Mouse (Mus musculus): ENCODE measurements around the gene C130074G19Rik. TPM values are rescaled to one million over a fixed set of nuclear protein-coding genes. Genes with fewer than 3 reads are reported as not detected.
A peak's percentile ranks its signal among the peaks of the same experiment; 100 is the strongest.

The C130074G19Rik gene
- polyA plus RNA-seq, 1 experiment: 6.0 TPM

DNA sequence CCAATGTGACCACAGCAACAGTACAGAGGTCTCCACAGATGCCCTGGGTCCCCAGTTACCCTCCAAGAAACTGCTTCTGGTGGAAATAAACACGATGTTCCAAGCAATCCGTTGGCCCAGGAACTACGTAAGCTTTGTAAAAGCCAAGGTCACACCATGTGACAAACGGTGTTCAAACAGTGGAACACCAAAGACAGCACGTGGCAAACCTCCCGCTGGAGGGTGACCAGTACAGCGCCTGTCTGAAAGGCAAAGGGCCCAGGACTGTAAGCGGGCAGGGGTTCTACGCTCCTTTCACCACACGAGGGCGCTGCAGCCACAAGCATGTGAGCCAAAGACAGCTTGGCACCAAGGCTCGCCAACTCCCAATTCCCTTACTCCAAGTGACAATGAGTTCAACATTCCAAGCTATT lies 58.6 kb downstream of the C130074G19Rik start:
- H3K4me1 ChIP-seq (ENCODE audit: control insufficient read depth, insufficient read depth, low read length): peaks cover 26% of the 10 kb centered on the region
- TF ChIP-seq CTCF (IDR thresholded peaks at IDR 0.05; ENCODE audit: control insufficient read depth, insufficient read depth, insufficient replicate concordance, low read depth, low read length): peak; percentile 99
- no peak for TF ChIP-seq POLR2A (IDR thresholded peaks at IDR 0.05; ENCODE audit: control insufficient read depth, low read depth, low read length)
- H3K4me3 ChIP-seq (ENCODE audit: control insufficient read depth, low read depth, low read length): no peak overlapping the region
- H3K36me3 ChIP-seq (ENCODE audit: control insufficient read depth, insufficient read depth, low read length): no peaks in the 10 kb centered on the region
- peak overlapping the region; percentile 19 for H3K27ac ChIP-seq (ENCODE audit: control insufficient read depth, insufficient read depth, low read depth, low read length)
- H3K27me3 ChIP-seq (ENCODE audit: control insufficient read depth, insufficient read depth, low read length): no peaks in the 10 kb centered on the region

DNA sequence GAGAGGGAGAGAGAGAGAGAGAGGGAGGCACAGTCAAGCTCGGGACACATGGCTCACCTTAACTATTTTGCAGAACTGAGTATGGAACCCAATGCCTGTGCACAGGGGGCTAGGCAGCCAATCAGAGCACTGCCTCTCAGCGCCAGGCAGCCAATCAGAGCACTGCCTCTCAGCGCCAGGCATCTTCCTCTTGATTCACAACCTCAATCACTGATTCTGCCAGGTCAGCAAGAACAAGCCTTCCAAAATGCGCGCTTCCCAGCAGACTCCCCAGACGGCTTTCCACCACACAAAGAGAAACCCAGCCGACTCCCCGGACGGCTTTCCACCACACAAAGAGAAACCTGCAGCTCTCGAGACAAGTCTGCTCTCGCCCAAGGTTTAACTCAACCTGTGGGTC lies 60.3 kb downstream of the C130074G19Rik start:
- H3K4me1 ChIP-seq (ENCODE audit: control insufficient read depth, insufficient read depth, low read length): peaks cover 26% of the 10 kb centered on the region
- no peaks in the 10 kb centered on the region for H3K27me3 ChIP-seq (ENCODE audit: control insufficient read depth, insufficient read depth, low read length)
- H3K27ac ChIP-seq (ENCODE audit: control insufficient read depth, insufficient read depth, low read depth, low read length): no peak overlapping the region
- TF ChIP-seq CTCF (IDR thresholded peaks at IDR 0.05; ENCODE audit: control insufficient read depth, insufficient read depth, insufficient replicate concordance, low read depth, low read length): no peak
- no peak for TF ChIP-seq POLR2A (IDR thresholded peaks at IDR 0.05; ENCODE audit: control insufficient read depth, low read depth, low read length)
- no peaks in the 10 kb centered on the region for H3K36me3 ChIP-seq (ENCODE audit: control insufficient read depth, insufficient read depth, low read length)
- no peak overlapping the region; the same call in 1 of the 2 replicates for H3K4me3 ChIP-seq (ENCODE audit: control insufficient read depth, low read depth, low read length)

Other genes with a start within 250 kb of the C130074G19Rik start
- 0.28 and 0.51 TPM in 2 replicates for gene Hlx, start 150.6 kb downstream of the C130074G19Rik start, polyA plus RNA-seq (2012; rRNA removed)
- 0.24 TPM in 1 of 2 replicates, not detected in the other for gene Marc1, start 71.9 kb downstream of the C130074G19Rik start, polyA plus RNA-seq (2012; rRNA removed)
- 34.3 and 36.5 TPM in 2 replicates for gene Marc2, start 36.8 kb downstream of the C130074G19Rik start, polyA plus RNA-seq (2012; rRNA removed)
- 1.3 and 1.5 TPM in 2 replicates for gene Mark1, start 116.4 kb upstream of the C130074G19Rik start, polyA plus RNA-seq (2012; rRNA removed)